Mouse (Mus musculus): ENCODE data around the gene Ank2. TPM values are rescaled to one million over a fixed set of nuclear protein-coding genes. Genes with fewer than 3 reads are reported as not detected.

The Ank2 gene
- total RNA-seq, 2 experiments from 2014 or later, result 787 to 814 TPM

- no peak for DNase-seq (ENCODE audit: low spot score in 2 of 2)
Observed at GRCm38 (mm10) chr3:127248611-127249010, 250.5 kb downstream of the Ank2 start.

- no peak for DNase-seq (ENCODE audit: low spot score in 2 of 2)
Observed at GRCm38 (mm10) chr3:127246989-127247708, 252.0 kb downstream of the Ank2 start.

DNA sequence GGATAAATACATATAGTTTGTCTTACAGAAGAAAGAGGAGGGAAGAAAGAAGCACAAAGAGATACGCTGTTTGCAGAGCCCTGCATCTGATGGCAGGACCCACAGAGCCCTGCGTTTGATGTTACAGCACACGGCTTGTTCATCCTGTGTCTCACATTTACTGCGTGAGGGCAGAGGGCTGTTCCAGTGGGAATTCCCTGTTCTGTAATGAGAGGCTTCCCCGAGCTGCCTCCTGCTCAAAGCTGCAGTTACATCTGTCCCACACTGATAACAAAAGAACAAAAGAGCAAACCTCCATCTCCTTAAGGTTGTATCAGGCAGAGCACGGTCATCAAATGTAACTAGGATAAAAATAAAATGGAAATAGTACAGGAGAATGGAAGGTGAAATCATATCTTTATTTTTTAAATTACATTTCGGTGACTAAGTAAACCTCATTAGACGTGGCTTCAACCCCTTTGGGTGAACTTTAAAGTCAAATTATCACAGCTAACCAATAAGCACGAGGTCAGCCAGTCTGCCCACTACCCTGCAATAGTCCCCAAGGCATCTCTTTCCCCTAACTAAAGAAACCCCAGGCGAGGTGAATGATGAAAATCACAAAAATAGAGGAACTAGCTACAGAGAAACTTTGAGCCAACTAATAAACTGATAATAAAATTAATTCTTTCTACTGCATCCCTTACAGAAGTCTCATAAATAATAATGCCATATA, 255.1 kb downstream of the Ank2 start:
- DNase-seq (ENCODE audit: low spot score in 2 of 2), result no peak

GRCm38 (mm10) chr3:127242234-127242810, 256.8 kb downstream of the Ank2 start:
- DNase-seq (ENCODE audit: low spot score in 2 of 2), result no peak

DNA sequence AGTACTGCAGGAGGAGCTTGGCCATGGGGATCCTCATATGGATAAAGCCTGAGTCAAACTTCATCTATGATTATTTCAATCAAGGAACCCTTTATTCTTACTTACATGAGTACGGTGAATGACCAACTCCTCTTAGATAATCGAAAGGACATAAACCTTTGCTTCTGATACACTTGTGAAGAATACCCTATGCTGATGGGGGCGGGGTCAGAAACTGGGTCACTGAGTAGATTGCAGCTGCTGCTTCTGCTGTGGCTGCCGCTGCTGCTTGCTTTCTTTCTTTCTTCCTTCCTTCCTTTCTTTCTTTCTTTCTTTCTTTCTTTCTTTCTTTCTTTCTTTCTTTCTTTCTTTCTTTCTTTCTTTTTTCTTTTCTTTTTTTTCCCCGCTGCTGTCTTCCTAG, 263.9 kb downstream of the Ank2 start:
- DNase-seq (ENCODE audit: low spot score in 2 of 2), result no peak

DNA sequence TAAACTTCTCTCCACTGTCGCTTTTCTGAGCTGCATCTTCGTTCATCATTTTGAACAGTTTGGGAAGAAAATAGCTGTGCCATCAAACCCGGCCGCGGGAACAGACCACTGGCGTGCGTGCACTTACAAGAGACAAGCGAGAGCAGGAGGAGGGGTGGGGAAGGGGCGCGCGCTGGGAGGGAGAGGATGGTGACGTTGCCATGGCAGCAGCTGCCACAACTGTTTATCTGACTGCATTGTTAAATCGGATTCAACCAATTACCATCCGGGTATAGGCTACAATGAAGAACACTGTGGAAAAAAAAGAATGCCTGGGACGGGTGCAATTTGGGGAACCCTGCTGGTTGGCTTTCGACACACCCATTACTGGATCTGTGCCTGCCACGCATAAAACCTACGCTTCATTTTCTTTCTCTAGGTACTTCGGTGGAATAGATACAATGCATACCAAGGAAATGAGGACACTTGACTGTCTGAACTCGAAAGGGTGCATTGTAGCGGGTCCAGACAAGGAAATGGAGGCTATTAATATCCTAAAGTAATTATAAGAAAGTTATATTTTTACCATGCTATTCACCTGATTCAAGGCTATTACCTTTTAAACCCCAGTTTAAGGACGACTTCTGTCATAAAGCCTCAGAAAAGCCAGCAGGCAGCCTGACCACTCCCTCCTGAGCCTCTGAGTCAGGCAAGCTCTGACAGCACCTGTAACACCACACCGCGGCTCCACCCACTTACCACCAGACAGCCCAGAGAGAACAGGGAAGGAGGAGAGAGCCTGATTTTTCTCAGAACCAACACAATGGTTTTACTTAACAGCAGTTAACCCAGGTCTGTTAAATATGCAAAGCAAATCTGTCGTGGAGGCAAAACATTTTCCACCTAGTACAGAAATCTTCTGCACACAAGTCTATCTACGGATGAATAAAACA, 273.1 kb downstream of the Ank2 start:
- peak; percentile 41 to 59 for DNase-seq (ENCODE audit: low spot score in 2 of 2)

GRCm38 (mm10) chr3:127225167-127225798, 273.9 kb downstream of the Ank2 start:
- DNase-seq (ENCODE audit: low spot score in 2 of 2), result peak in 1 of 2 experiments; percentile 45

DNA sequence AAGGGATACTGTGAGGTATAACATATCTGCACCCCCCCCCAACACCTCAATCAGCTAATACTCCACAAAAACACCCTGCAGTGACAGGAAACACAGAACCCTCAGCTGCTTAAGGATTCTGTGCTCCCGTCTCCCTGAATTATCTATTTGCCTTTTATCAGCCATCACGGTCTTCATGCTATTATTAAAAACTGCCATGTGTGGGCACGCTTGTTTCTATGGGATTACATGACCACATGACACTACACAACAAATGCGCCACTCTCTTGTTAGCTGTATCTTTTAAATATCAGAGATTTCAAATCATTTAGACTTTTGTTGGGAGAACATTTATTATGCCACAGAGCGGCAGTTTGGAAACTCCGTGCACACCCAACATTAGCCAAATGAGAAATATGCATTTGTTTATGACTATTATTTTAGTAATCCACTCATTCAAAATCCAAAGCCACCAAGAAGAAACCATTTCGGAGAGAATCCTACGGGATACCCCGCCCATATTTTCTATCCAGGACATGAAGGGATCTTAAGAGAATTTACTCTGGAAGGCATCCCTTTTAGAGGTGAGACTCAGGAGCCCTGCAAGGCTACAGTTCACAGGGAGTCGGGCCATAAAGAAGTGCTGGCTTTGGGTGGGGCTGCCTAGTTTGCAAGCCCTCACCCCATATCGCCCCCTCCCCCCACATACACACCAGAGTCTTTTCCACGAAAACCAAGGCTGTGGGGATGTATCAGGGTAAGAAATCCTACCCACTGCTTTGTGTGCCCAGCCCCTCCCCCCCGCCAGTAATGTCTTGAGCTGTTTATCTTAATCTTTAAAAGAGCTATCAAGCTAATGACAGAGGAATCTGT, 274.6 kb downstream of the Ank2 start:
- DNase-seq (ENCODE audit: low spot score in 2 of 2), result no peak

DNA sequence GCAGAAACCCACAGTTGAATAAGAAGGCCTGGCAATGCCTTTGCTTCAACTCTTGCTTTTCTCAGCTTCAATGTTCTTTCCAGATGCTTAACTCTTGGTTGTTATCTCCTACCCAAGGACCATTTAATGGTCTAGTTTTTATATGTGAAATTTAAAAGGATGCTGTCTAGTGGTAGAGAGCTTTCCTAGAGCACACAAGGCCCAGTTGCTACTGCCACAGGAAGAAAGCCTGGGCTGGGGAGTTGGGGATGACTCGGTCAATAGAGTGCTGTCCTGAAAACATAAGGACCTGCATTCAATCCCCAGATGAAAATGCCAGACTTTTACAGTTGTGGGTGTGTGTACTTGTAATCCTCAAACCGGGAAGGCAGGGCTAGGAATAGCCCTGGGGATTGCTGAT, 277.1 kb downstream of the Ank2 start:
- no peak for DNase-seq (ENCODE audit: low spot score in 2 of 2)

- DNase-seq (ENCODE audit: low spot score in 2 of 2), result no peak
Observed at GRCm38 (mm10) chr3:127220859-127221258, 278.3 kb downstream of the Ank2 start.

DNA sequence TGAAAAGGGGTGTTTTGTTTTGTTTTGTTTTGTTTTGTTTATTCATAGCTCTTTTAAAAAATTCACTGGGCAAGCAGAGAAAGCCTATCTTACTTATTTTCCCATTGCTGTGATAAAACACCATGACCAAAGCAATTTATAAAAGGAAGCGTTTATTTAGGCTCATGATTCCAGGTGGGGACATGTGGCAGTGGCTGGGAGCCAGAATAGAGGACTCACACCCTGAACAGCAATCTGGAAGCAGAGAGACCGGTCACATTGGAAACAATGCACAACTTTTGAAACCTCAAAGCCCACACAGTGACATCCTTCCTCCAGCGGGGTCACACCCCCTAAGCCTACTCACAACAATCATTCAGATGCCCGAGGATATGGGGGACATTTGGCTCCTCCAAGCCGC, 285.6 kb downstream of the Ank2 start:
- DNase-seq (ENCODE audit: low spot score in 2 of 2), result no peak

DNA sequence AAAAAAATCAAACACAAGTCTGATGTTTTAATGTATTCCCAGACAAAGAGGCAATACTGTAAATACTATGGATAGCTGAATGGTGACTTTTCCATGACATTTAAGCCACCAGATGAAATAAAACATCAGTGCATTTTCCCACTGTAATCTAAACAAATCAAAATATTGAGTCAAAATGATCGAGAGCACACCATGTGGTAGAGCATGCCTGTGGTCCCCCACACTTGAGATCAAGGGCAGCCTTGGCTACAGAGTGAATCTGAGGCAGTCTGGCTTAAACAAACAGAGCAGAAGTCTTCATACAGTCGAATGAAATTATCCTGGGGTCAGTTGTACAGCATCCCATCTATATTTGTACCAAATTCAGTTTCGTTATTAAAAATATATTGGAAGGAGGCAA, 288.0 kb downstream of the Ank2 start:
- DNase-seq (ENCODE audit: low spot score in 2 of 2), result no peak

DNA sequence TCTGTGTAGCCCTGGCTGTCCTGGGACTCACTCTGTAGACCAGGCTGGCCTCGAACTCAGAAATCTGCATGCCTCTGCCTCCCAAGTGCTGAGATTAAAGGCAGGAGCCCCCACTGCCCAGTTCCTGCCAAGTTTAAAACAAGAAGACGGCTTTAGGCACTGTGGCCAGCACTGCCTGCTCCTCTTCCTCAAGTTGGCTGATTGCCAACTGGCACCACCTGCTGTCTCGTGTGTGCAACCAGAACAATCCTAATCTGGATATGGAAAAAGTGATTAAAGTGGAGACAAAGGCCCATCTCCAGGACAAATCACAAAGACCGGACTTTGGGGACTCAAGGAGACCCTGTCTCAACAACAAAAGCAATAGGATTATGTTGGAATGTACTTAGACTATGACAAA, 288.6 kb downstream of the Ank2 start:
- DNase-seq (ENCODE audit: low spot score in 2 of 2), result no peak

DNA sequence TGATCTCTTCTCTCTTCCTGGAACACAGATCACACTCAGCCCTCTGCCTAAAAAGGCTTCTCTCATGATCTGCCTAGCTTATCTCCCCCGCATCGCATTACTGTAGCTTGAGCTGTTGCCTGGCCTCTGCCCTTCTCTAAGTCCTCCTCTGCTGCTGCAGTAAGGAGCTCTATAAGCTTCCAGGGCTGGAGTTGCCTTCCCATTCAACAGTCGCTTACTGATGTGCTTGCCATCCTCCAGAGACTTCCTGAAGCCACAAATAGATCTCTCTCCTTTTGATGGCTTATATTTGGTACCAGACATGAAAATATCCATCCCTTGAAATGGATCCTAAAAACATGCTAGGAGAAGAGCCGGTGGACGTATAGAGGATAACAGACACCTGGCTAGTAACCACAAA, 290.3 kb downstream of the Ank2 start:
- DNase-seq (ENCODE audit: low spot score in 2 of 2), result no peak

DNA sequence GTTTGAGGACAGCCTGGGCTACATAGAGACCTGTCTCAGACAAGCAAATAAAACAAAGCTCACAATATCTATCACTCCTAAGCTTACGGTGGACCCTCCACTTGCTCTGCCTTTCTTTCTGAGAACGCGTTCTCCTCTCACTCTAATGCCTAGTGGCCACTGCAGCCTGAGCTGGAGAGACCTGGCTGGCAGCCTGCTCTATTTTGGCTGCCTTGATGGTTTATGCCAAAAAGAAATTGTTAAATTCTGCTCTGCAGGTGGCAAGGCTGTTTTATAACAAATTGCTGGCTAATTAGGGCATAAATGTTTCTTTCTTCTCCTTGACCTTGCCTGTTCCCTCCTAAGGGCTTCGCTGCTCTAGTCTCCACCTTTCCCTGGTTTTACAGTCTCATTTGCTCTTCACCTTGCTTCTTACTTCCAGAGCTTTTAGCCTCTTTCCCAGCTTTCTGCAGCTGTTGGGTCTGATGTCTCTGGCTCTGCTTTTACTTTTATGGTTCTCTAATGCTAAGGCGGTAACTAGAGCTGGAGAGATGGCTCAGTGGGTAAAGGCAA, 293.2 kb downstream of the Ank2 start:
- DNase-seq (ENCODE audit: low spot score in 2 of 2), result no peak

DNA sequence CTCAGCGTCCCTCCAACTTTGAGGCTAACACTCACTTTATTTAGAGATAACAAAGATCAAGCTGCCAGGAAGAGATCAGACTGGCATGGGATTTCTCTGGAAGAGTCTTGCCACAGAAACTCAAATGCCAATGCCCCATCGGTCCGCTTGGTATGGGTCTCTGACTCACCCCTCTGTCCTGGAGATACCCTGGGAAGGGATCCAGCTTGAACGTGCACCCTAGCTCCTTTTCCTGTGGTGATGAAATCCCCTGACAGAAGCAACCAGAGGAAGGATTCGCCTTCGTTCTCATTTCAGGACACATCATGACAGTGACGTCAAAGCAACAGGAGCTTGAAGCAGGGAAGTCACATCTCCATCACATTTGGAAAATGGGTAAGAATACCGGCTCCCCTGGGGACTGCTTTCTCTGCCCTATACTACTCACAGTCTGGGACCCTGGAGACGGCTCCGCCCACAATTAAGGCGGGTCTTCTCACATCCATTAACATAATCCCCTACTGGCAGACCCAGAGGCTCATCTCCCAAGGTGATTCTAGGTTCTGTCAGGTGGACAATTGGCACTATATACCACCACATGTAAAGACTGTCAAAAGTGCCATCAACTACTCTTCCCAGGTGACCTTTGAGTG, 296.6 kb downstream of the Ank2 start:
- DNase-seq (ENCODE audit: low spot score in 2 of 2), result no peak

GRCm38 (mm10) chr3:127200789-127201188, 298.4 kb downstream of the Ank2 start:
- no peak for DNase-seq (ENCODE audit: low spot score in 2 of 2)

GRCm38 (mm10) chr3:127199112-127199665, 300.0 kb downstream of the Ank2 start:
- DNase-seq (ENCODE audit: low spot score in 2 of 2), result no peak

DNA sequence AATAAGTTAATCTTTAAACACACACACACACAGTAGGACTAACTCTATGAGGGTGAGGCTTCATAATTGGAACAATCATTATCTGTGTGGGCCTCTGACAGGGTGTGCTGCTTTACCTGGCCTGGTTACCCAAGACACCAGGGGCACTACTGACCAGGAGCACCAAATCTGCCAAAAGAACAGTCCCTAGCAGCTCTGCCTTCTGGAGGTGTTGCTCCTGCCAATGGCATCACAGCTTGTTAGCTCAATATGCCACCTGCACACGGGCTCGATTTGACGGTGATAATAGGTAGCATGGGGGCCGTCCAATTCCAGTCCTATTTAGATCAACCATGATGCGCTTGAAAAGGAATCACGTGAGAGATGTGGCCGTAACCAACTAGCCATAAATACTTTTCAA, 300.5 kb downstream of the Ank2 start:
- no peak for DNase-seq (ENCODE audit: low spot score in 2 of 2)
